Mouse (Mus musculus): Measurements from ENCODE around the gene Gm15737. TPM values are rescaled to one million over a fixed set of nuclear protein-coding genes. Genes with fewer than 3 reads are reported as not detected.

Gene Gm15737
- total RNA-seq, 2 experiments from 2014 or later = 0.09 to 0.14 TPM

DNA sequence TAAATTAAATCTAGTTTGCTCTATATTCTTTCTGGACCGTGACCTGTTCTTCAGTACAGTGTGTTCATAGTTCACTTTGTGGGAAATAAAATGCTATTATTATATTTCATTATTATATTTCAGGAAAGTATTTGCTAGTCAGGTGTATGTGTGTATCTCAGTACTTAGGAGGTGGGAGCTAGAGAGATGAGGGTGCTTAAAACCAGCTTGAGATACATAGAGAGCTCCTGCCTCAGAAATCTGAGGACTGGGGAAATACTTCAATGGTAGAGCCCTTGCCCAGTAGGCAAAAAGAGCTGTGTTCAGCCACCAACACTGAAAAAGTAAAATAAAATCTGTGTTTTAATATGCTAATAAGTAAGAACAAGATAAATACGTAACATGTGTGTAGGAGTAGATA is 6.2 kb downstream of the Gm15737 start:
- DNase-seq = no peak

DNA sequence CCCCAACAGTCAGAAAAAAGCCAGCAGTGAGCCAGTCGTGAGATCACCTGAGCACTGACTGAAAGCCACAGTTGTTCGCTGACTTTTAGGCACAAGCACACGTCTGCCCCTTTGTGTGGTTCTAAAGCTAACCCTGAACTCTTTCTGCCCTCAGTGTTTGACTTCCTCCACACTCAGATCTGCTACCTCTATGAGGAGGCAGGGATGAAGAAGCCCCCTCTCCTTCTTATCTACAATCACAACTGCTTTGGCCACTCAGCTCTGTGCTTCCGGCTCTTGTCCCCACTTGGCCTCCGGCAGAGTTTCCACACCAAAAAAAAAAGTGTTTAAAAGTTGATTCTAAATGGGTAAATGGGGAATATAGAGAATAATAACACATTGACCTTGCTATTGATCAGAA is 7.0 kb downstream of the Gm15737 start:
- DNase-seq = no peak

DNA sequence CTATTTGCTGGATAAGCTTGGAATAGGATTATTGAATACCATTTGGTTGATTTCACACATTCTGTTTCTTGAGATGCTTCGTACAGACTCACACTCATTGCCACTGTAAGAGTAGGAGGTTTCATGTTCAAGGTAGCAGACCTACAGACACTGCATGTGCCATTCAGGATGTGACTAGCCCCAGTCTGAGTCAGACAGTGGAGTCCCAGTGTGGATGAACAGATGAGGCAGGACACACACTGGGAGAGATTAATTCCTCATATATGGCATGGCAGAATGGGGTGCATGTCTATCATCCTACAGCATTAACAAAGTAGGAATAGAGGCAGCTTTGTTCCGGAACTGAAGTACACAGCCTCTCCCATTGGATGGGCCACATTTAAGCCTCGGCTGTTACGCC is 8.1 kb downstream of the Gm15737 start:
- no peak for DNase-seq

DNA sequence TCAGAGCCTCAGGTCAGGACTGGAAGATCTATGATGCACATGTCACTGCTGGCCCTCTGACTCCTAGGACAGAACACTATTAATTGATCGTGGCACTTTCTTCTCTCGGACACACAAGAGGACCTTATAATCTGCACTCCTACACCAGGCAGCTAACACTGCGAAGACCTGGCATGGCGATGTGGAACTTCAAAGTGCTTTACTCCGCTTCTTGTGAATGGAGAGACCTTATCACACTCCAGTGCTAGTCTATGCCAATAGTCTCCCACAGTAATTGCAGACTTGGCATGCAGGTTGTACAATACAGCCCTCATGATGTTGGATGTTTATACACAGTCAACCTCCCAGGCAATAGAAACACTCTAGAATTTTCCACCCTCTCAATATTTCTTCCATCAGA is 9.6 kb downstream of the Gm15737 start:
- peak; percentile 33 for DNase-seq

DNA sequence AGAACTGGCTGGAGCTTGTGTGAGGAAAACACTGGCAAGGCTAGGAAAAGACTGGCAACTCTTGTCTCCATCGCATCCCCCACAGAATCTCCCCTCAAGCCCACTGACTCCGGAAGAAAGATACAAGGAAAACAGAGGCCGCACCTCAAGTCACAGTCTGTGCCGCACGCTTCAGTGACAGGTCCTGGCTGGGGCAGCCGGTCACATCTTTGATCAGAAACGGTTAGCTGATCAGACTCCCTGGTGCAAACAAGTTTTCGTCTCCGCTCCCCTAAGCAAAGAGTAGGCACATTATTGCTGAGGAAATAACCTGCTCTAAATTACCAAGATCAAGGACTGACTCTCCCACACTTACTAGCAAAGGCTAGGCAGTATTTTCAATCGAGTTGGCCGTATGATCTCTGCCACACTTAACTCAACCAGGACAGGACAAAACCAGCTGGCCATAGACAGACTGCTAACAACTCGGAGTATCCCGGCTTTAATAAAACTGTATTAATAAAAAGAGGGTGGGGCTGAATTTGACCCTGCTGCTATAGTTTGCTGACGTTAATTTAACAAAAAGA is 10.6 kb downstream of the Gm15737 start:
- no peak for DNase-seq

DNA sequence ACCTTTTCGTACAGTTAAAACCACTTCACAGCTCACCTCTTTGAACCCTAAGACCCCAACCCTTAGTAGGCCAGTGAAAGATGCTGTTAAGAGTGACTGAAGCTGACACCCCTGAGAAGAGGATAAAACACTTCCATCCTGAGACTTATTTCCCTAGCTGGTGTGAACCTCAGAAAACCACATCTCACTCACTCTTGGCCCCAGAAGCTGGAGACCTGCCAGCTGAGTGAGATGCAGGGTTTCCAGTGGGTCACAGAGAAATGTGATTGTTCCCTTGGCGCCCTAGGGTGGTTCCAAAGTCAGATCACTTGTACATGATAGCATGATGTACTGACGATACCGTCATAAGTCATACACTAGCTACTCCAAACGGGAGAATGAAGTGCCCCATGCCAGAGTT is 13.3 kb downstream of the Gm15737 start:
- no peak for DNase-seq

- no peak for DNase-seq
Measured at GRCm38 (mm10) chr6:92883131-92883900, 14.2 kb downstream of the Gm15737 start.

GRCm38 (mm10) chr6:92891535-92891934 is 22.4 kb downstream of the Gm15737 start:
- no peak for DNase-seq

DNA sequence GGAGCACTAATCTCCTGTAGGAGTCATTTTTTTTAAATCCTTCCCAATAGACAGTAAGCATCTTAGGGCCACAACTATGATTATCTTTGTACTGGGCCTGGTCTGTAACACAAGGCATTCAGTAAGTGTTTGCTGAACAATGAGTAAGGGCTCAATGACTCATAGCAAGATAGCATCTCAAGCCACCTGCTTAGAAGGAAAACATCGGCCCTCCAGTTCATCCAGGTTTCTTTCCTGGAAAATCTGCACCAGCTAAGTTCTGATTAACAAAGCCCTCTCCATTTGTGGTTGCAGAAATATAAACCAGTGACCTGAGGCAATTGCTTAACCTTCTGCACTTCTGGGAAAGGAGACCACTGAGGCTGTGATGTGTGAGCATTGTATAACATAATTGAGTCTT is 34.9 kb downstream of the Gm15737 start:
- no peak for DNase-seq

DNA sequence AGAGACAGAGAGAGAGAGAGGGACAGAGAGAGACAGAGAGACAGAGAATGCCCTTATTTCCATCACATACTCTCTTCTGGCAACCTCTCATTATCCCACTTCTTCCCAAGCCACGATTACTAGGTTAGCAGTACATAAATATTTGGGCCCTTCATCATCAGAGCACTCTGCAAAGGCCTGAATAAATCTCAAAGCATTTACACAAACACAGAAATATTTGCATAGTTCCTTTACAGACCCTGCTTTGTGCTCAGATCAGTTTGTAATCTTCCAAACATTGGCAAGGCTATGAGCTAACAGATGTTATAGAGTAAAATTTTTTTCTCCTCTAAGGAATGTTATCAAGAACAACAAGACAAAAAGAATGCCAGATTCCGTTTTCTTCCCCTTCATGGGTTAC is 35.3 kb downstream of the Gm15737 start:
- DNase-seq = no peak

GRCm38 (mm10) chr6:92905922-92906321 is 36.8 kb downstream of the Gm15737 start:
- DNase-seq = peak; percentile 59

GRCm38 (mm10) chr6:92909361-92909760 is 40.2 kb downstream of the Gm15737 start:
- DNase-seq = peak; percentile 33

- no peak for DNase-seq
Measured at GRCm38 (mm10) chr6:92910611-92911010, 41.5 kb downstream of the Gm15737 start.

GRCm38 (mm10) chr6:92920938-92921689 is 52.0 kb downstream of the Gm15737 start:
- DNase-seq = no peak

DNA sequence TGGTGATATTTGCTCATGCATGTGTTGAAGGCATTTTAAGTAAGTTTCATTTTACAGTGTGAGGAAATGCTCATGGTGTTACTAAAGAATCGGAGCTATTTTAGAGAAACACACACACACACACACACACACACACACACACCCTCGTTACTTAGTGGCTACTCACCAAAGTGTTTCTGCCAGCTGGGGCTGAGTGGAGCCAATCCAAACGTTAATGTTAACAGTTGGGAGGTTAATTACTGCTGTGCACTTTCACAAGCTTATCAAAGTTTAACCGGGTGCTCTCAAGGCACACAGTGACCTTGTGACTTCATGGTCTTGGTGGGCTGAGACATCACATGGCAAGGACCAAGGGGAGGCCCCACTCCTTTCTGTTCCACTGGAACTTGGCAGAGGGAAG is 52.7 kb downstream of the Gm15737 start:
- DNase-seq = peak; percentile 37

DNA sequence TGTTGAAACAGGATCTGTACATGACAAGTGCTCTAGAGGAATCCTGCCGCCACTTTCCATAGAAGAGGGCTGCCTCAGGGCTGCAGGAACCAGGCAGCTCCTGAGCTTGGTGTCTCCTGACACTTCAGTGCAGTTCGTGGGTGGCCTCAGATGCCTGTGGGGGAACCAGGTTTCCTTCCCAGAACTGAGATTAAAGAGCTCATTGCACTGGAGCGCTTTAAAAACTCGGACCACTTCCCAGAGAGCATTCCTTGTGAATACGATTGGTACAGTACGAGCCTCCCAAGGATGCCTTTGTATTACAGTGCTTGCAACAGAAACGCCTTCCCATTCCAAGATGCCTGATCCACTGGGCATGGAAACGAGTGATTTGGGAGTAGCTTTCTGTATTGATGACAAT is 55.4 kb downstream of the Gm15737 start:
- DNase-seq = no peak

GRCm38 (mm10) chr6:92928261-92928660 is 59.1 kb downstream of the Gm15737 start:
- no peak for DNase-seq

Other genes with a start within 250 kb of the Gm15737 start
- gene Prickle2, start 163.2 kb upstream of the Gm15737 start, total RNA-seq (2021) = 10 to 100 TPM; 10.8 to 11.4 TPM
- gene A730049H05Rik, start 52.9 kb upstream of the Gm15737 start, total RNA-seq (2021) = under 1 TPM; 0.33 to 0.43 TPM
- gene Adamts9, start 74.1 kb downstream of the Gm15737 start, total RNA-seq (2021) = 10 to 100 TPM; 48.8 to 49.6 TPM